Mouse (Mus musculus): ENCODE measurements around the gene Casq1.

Casq1 gene

GRCm38 (mm10) chr1:172219451-172220406 is at the start of gene Casq1:
TSS of gene Casq1 (minus strand) at chr1:172219868.
- DNase-seq (ENCODE audit: low spot score in 2 of 2): no peak

GRCm38 (mm10) chr1:172261477-172262078 is 41.9 kb upstream of the Casq1 start, which contains the start of gene Igsf8:
TSS of gene Igsf8 (plus strand) at chr1:172261641.
- no peak for DNase-seq (ENCODE audit: low spot score in 2 of 2)

DNA sequence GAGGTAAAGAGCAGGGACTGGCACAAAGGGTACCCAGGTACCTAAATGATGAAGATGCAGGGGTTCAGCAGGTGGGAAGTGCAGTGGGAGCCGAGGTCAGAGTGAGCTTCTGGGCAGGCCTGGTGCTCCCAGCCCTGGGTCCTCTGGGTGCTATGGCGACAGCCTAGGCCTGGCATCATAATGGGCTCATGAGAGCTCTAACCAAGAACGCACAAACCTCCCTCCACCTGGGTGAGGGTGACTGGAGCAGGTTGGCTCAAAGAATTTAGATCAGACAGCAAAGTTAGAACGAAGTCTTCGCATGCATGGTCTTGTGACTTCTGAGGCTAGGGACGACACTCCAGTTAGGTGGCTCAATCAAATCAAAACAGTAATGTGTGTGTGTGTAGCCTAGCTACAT is 38.6 kb upstream of the Casq1 start, which contains the start of gene Atp1a4:
Gene Atp1a4, minus strand, starts transcription at position 101 of the 400 bp plus-strand sequence.
- DNase-seq (ENCODE audit: low spot score in 2 of 2): no peak

DNA sequence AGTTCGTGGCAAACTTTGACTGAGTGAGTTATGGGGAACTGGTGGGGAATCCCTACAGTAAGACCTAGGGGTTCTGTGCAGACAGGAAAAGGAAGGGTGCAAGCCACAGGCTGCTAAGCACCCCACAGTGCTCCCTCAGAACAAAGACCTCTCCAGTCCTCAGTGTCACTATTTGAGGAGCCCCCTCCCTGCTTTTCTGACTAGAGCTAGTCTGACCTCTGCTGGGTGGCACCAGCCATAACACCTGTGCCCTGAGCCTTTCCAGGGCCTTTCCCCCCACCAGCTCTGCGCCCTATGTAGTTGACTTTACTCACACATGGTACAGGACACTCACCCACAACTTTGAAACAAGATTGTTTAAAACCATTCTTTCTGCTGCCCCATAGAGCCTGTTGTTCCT is 28.0 kb upstream of the Casq1 start:
- DNase-seq (ENCODE audit: low spot score in 2 of 2): peak in 1 of 2 experiments; percentile 11

- no peak for DNase-seq (ENCODE audit: low spot score in 2 of 2)
Measured at GRCm38 (mm10) chr1:172247216-172247615, 27.5 kb upstream of the Casq1 start.

GRCm38 (mm10) chr1:172244645-172245044 is 25.0 kb upstream of the Casq1 start:
- DNase-seq (ENCODE audit: low spot score in 2 of 2): peak in 1 of 2 experiments; percentile 9

GRCm38 (mm10) chr1:172243547-172244205 is 24.0 kb upstream of the Casq1 start:
- no peak for DNase-seq (ENCODE audit: low spot score in 2 of 2)

DNA sequence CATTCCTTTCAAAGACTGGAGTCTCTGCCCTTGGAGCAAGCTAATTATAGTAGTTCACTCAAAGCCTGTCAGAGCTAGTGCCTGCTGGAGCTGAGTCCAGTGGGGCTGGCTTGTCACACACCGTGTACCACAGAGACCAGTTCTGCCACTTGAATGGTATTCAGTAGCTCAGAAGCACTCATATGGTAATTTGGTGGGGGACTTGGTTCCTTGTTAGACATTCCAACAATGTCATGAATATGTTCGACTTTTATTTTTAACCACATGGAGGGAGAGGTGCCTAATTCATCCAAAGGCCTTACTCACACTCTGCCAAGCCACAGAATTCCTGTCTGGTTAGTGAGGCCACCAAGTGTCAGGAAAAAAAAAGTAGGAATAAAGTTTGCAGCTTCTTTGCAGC is 22.7 kb upstream of the Casq1 start:
- no peak for DNase-seq (ENCODE audit: low spot score in 2 of 2)

- DNase-seq (ENCODE audit: low spot score in 2 of 2): no peak
Measured at GRCm38 (mm10) chr1:172240945-172241708, 21.5 kb upstream of the Casq1 start.

DNA sequence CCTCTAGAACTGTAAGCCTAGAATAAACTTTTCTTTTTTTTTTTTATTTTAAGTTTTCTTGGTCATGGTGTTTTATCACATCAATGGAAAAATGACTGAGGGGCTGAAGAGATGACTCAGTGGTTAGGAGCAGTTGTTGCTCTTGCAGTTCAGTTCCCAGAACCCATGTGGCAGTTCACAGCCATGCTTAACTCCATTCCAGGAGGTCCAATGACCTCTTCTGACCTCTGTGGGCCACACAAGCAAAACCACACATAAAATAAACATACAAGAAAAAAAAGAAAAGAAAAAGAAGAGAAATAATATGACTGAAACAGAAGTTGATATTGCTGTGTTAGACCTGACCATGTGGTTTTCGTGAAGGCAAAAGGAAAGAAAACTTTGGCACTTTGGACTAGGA is 9.5 kb upstream of the Casq1 start:
- no peak for DNase-seq (ENCODE audit: low spot score in 2 of 2)

DNA sequence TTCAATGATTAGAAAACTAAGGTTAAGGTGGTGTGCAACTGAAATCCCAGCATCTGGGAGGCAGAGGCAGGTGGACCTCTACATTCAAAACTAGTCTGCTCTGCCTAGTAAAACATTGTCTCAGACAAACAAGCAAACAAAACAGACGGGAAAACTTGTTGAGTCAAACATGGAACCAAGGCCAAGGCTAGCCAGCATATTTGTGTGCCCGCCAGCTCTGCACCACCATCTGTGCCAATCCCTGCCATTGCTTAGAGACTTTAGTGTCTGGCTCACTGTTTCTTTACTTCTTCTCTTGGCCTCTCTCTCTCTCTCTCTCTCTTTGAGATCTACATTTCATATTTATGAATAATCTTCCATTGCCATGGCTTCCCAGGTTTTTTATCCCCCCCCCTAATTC is 8.5 kb upstream of the Casq1 start:
- no peak for DNase-seq (ENCODE audit: low spot score in 2 of 2)

GRCm38 (mm10) chr1:172221297-172222063 is 1.8 kb upstream of the Casq1 start:
- DNase-seq (ENCODE audit: low spot score in 2 of 2): no peak

GRCm38 (mm10) chr1:172220414-172220813 is 746 bp upstream of the Casq1 start:
- DNase-seq (ENCODE audit: low spot score in 2 of 2): no peak

DNA sequence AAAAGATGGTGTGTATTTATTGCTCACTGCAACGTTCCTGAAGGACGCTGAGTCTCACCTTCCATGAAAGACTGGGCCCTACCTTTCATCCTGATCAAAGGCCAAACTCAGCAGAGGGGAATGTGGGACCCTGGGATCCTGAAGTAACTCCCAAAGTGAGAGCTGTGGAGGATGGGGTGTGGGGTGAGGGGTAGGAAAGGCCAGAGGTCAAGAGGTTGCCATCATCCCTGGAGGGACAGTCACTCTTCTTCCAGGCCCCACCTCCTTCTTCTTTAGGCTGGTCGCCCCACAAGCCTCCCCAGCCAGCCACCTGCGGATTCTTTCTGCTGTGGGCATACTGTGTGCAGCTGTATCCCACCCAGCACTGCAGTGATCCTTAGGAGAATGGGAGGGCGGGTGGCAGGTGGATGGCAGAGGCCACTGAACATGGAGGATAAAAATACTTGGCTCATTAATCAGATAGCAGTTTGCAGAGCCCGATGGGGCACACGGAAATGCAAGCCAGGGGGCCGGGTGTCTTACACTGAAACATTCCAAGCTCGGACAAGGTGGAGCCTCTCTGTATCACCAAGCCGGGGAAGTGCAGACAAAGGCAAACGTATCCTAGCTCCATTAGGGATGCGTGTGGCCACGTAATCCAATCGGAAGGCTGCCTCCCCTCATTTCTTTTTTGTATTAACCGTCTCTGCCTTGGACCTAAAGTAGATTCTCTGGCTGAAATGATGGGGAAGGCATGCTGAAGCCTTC is 1.3 kb downstream of the Casq1 start:
- no peak for DNase-seq (ENCODE audit: low spot score in 2 of 2)

- DNase-seq (ENCODE audit: low spot score in 2 of 2): peak; percentile 94 to 95
Measured at GRCm38 (mm10) chr1:172217148-172217547, 2.5 kb downstream of the Casq1 start.

DNA sequence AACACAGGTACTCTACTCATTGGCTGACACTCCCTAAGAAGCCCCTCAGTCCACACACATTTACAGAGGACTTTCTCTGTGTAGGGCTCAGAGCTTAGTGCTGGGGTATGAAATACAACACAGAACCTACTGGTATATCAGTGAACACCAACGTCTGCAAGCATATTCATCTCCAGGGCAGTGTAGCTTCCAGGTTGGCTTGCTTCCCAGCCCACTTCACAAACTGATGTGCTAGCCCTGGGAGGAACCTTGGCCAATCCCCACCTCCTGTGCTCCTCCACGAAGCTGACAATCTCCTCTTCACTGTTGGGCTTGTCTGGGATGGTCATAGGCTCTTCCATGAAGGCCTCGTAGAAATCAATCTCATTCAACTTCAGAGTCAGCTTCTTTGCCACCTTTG is 4.9 kb downstream of the Casq1 start:
- DNase-seq (ENCODE audit: low spot score in 2 of 2): no peak

- DNase-seq (ENCODE audit: low spot score in 2 of 2): no peak
Measured at GRCm38 (mm10) chr1:172213771-172214170, 5.9 kb downstream of the Casq1 start.

DNA sequence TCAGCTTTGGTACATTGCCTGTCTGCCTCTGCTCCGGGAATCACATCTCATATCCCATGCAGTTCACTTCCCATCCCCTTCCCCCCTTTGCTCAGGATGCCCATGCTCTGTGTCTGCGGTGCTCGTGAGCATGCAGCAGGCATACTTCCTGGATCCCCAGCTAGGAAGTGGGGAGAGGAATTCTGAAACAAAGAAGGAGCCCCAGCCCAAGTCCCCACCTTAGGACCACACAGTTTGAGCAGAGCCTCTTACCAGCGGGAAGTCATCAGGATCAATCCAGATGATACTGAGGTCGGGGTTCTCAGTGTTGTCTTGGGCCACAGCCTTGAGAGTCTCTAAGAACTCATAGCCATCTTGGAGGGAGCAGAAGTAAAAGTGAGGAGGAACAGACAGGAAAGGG is 6.9 kb downstream of the Casq1 start:
- DNase-seq (ENCODE audit: low spot score in 2 of 2): no peak

- DNase-seq (ENCODE audit: low spot score in 2 of 2): peak in 1 of 2 experiments; percentile 18
Measured at GRCm38 (mm10) chr1:172207111-172207584, 12.5 kb downstream of the Casq1 start.
